Mouse (Mus musculus) layer of hippocampus, adult 2 months (tissue): ENCODE measurements at regions not wholly inside any gene's neighbourhood (a gene's known extent, or its start where the extent isn't known, plus 50 kb on each side); places are given as distances from the start of the nearest gene placed in this dataset.

Source experiments
- DNase-seq, 2 experiments: peaks; one replicate each; pipeline ENCODE4 v3.0.0; 2022; ENCODE audit warnings: low spot score in 2 of 2
- H3K27ac ChIP-seq: fragments of 200-600 bp; 2 replicates; pipeline ENCODE4 v1.8.1; 2022
- H3K4me3 ChIP-seq: fragments of 200-600 bp; 2 replicates; pipeline ENCODE4 v1.8.1; 2022; ENCODE audit warnings: mild to moderate bottlenecking
- CTCF ChIP-seq: fragments of 200-600 bp; conservative IDR thresholded peaks from 2 replicates; pipeline ENCODE4 v1.8.1; 2022; ENCODE audit warnings: antibody characterized with exemption, mild to moderate bottlenecking, moderate library complexity

GRCm38 (mm10) chr10:92625781-92626180 is 96.4 kb downstream of the Nedd1 start:
- TF ChIP-seq CTCF: no peak
- no peak overlapping the region for H3K27ac ChIP-seq
- DNase-seq: no peak
- no peak overlapping the region for H3K4me3 ChIP-seq

DNA sequence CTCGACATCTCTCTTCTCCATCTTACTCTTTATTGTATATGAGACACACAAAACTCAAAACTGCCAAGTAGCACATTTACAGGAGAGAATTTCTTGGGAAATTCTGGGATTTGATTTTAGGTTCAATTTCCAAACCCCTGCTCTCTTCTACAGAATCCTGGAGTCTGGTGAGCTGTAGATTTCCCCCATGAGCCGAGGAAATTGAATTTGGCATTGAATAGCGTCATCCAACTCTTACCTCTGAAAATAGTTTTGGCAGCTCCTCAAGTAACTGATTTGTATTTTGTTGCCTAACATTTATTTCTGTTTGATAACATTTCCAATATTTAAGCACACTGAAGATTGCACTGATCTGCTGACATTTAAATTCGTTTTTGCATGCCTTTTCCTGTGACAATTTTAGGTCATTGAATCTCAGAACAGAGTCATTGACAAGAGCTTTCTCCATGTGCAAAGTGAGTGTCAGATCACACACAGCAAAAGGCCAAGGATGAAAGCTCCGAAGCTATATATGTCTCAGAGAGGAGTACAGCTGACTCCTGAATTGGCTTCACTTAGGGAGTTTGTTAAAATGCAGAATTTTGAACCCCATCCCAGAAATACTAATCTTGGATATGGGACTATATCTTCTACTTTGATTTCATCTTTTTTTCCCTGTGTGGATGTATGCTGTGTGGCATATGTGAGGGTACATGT is 106.4 kb downstream of the Nedd1 start:
- Histone ChIP-seq H3K4me3 (no peak overlapping the region), H3K27ac (no peak overlapping the region)
- no peak for DNase-seq
- TF ChIP-seq CTCF: no peak

GRCm38 (mm10) chr10:92614341-92614740 is 107.9 kb downstream of the Nedd1 start:
- Histone ChIP-seq H3K4me3 (no peak overlapping the region), H3K27ac (no peak overlapping the region)
- no peak for TF ChIP-seq CTCF
- no peak for DNase-seq

DNA sequence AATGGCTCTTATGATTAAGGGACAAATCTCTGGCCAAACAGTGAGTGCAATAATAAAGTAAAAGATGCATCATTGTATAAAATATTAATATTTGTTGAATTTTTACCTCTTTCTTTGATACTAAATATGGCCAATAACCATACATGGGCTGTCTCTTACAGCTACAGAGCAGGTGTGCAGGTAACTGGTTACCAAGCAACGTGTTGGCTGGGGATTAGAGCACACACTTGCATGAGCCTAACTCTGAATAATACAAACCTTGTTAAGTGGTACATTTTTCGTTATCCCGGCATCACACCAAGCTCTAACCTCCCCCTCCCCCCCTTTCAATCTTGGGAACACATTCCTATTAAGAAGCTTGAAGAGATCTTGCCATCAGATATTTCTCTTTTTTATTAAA is 111.2 kb downstream of the Nedd1 start:
- no peak overlapping the region for H3K27ac ChIP-seq
- H3K4me3 ChIP-seq: no peak overlapping the region
- DNase-seq: no peak
- TF ChIP-seq CTCF: no peak

- Histone ChIP-seq H3K27ac (no peak overlapping the region), H3K4me3 (no peak overlapping the region)
- DNase-seq: no peak
- no peak for TF ChIP-seq CTCF
These were observed 115.5 kb downstream of the Nedd1 start for GRCm38 (mm10) chr10:92606761-92607160.

- H3K27ac ChIP-seq: no peak overlapping the region
- DNase-seq: no peak
- H3K4me3 ChIP-seq: no peak overlapping the region
- no peak for TF ChIP-seq CTCF
These were observed 116.6 kb downstream of the Nedd1 start for GRCm38 (mm10) chr10:92605646-92606045.

- DNase-seq: no peak
- no peak overlapping the region for H3K27ac ChIP-seq
- no peak overlapping the region for H3K4me3 ChIP-seq
- TF ChIP-seq CTCF: no peak
These were observed 122.1 kb downstream of the Nedd1 start for GRCm38 (mm10) chr10:92600116-92600515.

GRCm38 (mm10) chr10:92595496-92596355 is 126.5 kb downstream of the Nedd1 start:
- H3K4me3 ChIP-seq: no peak overlapping the region
- no peak overlapping the region for H3K27ac ChIP-seq
- no peak for DNase-seq
- TF ChIP-seq CTCF: no peak

DNA sequence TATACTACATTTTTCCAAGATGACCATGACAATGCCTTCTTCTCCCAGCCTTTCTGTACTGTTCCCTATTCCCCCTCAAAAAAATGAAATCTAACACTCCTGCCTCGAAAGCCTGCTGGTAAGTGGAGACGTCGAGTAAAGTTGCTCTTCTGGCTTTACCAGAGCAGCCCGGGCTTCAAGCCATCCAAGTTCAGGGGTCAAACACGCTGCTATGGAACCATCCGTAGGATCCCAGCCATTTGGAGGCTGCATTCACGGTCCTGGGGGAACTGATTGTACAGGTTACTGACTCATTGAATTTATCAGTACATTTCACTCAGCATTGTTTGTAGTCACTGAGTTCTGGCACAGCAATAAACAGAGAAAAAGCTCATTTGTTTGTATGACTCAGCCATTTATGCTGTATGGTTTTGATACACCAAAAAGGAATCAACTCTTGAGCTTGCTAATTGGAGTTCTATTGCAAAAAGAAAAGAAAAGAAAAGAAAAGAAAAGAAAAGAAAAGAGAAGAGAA is 128.2 kb downstream of the Nedd1 start:
- no peak for DNase-seq
- Histone ChIP-seq H3K4me3 (no peak overlapping the region), H3K27ac (no peak overlapping the region)
- TF ChIP-seq CTCF: no peak

GRCm38 (mm10) chr10:92578872-92579271 is 143.3 kb downstream of the Nedd1 start:
- DNase-seq: no peak
- Histone ChIP-seq H3K27ac (no peak overlapping the region), H3K4me3 (no peak overlapping the region)
- TF ChIP-seq CTCF: no peak

GRCm38 (mm10) chr10:92570496-92570895 is 151.7 kb downstream of the Nedd1 start:
- no peak for DNase-seq
- H3K4me3 ChIP-seq: no peak overlapping the region
- no peak overlapping the region for H3K27ac ChIP-seq
- TF ChIP-seq CTCF: no peak

- Histone ChIP-seq H3K27ac (peak overlapping the region; percentile 69; the same call in 1 of the 2 replicates), H3K4me3 (no peak overlapping the region)
- TF ChIP-seq CTCF: no peak
- DNase-seq: no peak
These were observed 164.8 kb downstream of the Nedd1 start for GRCm38 (mm10) chr10:92557463-92557862.
